Mouse (Mus musculus): ENCODE results near the gene Il10.

Gene Il10

DNA sequence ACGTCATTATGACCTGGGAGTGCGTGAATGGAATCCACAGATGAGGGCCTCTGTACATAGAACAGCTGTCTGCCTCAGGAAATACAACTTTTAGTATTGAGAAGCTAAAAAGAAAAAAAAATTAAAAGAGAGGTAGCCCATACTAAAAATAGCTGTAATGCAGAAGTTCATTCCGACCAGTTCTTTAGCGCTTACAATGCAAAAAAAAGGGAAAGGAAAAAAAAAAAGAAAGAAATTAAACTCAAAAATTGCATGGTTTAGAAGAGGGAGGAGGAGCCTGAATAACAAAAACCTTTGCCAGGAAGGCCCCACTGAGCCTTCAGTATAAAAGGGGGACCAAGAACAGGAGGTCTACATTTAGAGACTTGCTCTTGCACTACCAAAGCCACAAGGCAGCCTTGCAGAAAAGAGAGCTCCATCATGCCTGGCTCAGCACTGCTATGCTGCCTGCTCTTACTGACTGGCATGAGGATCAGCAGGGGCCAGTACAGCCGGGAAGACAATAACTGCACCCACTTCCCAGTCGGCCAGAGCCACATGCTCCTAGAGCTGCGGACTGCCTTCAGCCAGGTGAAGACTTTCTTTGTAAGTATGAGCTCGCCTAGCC, at the start of gene Il10:
Gene Il10, plus strand, starts transcription at position 354 of the 607 bp plus-strand sequence.
- no peak for DNase-seq (ENCODE audit: low read depth, low spot score)

DNA sequence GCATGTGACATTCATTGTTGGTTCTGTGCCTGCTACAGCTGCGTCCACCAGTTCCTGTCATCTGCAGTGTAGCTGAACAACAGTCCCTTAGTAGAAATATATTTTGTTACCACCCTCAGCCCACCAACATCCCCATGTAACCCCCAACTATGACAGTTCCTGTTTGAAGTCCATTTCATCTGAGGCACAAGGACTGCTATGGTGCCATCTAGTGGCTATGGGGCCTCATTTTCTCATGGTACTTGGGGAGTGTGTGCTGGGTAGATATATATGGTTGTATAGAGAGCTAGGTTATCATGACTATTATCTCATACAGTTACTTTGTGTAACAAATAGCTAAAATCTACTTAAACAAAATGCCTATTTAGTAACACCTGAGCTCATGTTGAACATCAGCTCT, 40.2 kb upstream of the Il10 start:
- DNase-seq (ENCODE audit: low read depth, low spot score): no peak

- no peak for DNase-seq (ENCODE audit: low read depth, low spot score)
These were observed 35.2 kb upstream of the Il10 start for GRCm38 (mm10) chr1:130984441-130984840.

GRCm38 (mm10) chr1:130987001-130987400, 32.6 kb upstream of the Il10 start:
- DNase-seq (ENCODE audit: low read depth, low spot score): no peak

- DNase-seq (ENCODE audit: low read depth, low spot score): no peak
These were observed 32.2 kb upstream of the Il10 start for GRCm38 (mm10) chr1:130987418-130987817.

DNA sequence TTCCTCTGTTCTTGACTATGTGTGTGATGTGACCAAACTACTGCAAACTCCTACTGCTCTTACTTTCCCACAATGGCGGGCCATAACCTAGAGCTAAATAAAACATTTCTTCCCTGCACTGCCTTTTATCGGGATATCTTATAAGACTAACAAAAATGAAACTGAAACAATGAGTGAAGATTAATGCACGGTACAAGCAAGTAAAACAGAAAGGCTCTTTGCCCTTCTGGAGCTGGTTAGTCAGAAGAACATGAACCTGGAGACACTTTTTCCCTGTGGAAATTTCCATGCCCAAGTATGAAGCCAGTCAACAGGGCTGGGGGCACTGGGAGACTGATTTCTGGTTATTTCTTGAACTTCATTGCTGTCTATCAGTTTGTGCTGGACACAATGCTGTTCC, 30.3 kb upstream of the Il10 start:
- no peak for DNase-seq (ENCODE audit: low read depth, low spot score)

GRCm38 (mm10) chr1:130990448-130990847, 29.2 kb upstream of the Il10 start:
- DNase-seq (ENCODE audit: low read depth, low spot score): no peak

DNA sequence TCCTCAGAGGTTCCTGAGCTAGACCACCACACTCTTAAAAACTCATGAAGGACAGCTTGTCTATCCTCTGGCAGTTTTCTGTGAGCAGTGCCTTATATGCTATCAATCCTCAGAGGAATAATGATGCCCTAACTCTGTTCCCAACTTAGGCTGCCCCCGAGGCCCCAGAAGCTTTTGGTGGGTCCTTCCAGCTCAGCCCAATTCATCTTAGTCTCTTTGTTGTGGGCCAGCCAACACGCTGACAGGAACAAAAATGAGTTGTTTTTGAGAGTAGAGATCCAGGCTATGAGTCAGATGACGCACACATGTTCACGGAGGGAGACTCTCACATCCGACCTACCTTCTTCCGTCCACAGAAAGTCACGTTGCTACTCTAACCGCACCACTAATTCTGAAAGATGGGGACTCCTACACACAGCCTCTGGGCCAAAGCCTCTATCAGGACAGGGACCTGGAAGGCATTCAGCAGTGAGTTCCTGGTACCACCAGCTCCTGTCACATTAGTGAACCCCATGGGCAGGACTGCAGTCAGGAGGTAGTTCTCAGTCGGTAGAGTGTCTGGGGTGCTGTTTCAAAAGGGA, 26.0 kb upstream of the Il10 start:
- DNase-seq (ENCODE audit: low read depth, low spot score): no peak

GRCm38 (mm10) chr1:130995515-130995914, 24.1 kb upstream of the Il10 start:
- DNase-seq (ENCODE audit: low read depth, low spot score): no peak

DNA sequence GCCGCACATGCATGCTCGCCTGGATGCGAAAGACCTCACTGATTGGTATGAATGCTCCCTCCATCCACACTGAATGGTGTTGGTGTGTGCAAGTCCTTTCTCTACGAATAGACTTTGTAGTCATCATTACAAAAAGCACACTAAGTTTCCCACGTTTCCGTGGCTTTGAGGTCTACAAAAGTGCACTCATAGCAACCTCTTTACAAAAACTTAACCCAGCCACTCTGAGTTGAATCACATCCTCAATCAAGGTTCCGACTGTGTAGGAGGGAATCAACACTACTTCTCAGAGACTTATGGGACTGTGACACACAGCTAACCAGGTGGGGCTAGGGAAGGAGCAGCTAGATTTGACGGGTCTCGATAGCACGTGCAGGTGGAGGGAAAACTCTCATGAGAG, 23.3 kb upstream of the Il10 start:
- DNase-seq (ENCODE audit: low read depth, low spot score): no peak

DNA sequence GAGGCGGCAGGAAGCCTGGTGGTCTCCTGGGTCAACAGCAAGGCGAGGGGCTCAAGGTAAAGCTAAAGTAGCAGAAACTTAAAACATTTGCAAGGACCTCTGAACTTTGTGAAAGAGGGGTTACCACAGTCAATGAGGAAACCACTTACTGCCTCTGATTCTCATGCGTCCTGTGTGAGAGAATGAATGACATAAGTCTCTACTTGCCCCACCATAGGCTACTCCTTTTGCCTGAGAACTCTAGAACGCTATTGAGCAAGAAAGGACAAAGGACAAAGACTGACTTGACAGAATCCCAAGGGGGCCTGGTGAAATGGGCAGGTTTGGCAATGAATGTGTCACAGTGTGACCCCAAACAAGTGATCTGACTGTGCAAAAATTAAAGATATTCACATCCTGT, 22.2 kb upstream of the Il10 start:
- no peak for DNase-seq (ENCODE audit: low read depth, low spot score)

- no peak for DNase-seq (ENCODE audit: low read depth, low spot score)
These were observed 21.3 kb upstream of the Il10 start for GRCm38 (mm10) chr1:130998321-130998720.

- DNase-seq (ENCODE audit: low read depth, low spot score): no peak
These were observed 19.9 kb upstream of the Il10 start for GRCm38 (mm10) chr1:130999708-131000107.

- DNase-seq (ENCODE audit: low read depth, low spot score): no peak
These were observed 19.3 kb upstream of the Il10 start for GRCm38 (mm10) chr1:131000296-131000695.

DNA sequence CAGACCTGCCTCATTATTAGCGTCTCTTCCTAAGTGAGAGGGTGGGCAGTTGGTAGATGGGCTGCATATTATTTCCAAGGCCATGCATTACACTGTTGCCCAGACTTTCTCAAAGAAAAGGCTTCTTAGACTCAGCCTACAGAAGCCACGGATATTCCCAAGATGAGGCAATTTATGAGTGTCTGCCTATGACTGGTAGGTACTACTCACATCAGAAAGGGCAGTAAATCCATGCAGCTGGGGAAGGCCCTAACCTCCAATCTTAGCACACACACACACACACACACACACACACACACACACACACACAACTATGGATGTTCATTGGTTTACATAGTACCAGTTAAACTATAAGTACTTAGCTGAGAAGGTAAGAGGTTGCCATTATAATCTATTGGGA, 17.1 kb upstream of the Il10 start:
- no peak for DNase-seq (ENCODE audit: low read depth, low spot score)

- DNase-seq (ENCODE audit: low read depth, low spot score): no peak
These were observed 16.4 kb upstream of the Il10 start for GRCm38 (mm10) chr1:131003037-131003922.

- DNase-seq (ENCODE audit: low read depth, low spot score): no peak
These were observed 13.6 kb upstream of the Il10 start for GRCm38 (mm10) chr1:131006069-131006468.

DNA sequence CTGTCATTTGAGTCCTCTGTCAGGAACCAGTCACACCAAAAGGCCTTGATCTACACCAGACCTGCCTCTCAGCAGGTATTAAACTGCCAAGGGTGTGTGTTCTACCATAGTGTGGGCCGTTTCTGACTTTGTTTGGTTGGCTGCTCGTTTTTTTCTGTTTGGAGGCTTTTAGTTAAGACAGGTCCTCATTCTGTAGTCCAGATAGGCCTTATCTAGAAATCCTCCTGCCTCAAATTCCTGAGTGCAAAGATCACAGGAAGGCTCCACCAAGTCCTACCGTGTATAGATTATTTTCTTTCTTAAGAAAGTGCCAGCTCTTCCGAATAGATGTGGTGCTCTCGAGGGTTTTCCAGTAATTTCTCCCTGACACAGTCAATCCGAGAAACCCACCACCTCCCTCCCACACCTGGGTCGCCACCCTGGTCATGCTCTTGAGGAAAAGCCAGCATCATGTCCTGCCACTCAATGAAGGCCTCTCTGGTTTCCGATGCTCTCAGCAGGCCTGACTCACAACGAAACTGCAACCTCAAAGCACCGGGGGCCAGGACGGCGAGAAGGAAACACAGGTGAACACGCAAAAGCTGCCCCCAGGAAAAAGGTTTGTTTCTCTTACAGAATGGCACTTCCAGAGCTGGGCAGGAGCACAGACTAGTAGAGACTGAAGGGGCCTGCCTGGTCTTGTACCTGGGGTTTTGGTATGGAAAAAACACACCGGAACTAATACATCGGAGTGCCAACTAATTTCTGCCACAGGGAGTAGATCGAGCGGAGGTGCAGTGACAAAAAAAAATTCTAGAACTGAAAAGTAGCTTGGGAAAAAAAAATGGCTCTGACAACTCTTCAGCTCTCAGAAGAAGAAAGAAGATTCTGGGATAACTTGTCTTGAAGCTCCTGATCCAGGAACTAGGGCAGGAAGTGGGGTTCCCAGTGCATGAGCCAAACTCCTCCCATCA, 9.2 kb upstream of the Il10 start:
- no peak for DNase-seq (ENCODE audit: low read depth, low spot score)

DNA sequence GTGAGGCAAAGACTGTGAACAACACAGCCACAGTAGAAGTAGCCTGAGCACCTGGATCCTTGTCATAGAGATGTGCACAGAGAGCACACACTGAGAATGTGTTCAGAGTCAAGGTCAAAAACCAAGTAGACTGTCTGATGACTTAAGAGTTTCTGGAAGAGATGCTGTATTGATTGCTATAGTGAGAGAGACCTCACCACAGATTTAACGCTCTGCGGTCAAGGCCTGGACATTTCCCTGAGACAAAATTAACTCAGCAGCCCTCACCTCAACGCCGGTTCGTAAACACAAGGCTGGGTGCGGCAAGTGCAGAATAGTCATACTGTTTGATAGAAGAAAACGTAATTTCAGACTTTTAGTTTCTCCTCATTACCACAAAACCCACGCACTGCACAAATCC, 7.2 kb upstream of the Il10 start:
- DNase-seq (ENCODE audit: low read depth, low spot score): no peak

- DNase-seq (ENCODE audit: low read depth, low spot score): no peak
These were observed 5.7 kb upstream of the Il10 start for GRCm38 (mm10) chr1:131013926-131014325.

DNA sequence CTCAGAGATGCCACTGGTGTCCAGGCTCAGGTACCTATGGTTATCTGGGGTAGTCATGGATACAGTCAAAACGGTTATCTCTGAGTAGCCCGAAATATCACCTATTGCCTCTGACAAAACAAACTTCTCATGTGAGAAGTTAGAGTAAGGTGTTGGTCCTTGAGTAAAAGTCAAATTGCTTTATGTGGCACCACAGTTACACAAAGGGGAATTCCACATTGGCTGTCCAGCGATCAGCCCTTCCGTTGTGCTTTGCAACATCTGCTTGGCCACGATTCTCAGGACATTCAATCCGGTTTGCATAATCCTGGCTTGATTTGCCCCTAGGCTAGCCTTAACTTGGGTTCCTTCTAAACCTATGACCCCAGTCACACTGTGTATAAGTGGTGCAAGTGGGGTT, 4.4 kb upstream of the Il10 start:
- DNase-seq (ENCODE audit: low read depth, low spot score): no peak

- DNase-seq (ENCODE audit: low read depth, low spot score): no peak
These were observed 3.8 kb upstream of the Il10 start for GRCm38 (mm10) chr1:131015879-131016278.
